Mouse (Mus musculus) embryonic fibroblast, embryonic 13.5 days (primary cell): Measurements from ENCODE around the gene Tiam1.

Experiments
- CTCF ChIP-seq: IDR thresholded peaks from 2 replicates; pipeline ENCODE4 v1.5.1; 2011; ENCODE audit warnings: mild to moderate bottlenecking, control low read depth, low read length, moderate library complexity, borderline replicate concordance; ENCODE audit not compliant: insufficient read depth
- POLR2A ChIP-seq: IDR thresholded peaks from 2 replicates; pipeline ENCODE4 v1.6.1; 2011; ENCODE audit warnings: low read depth, mild to moderate bottlenecking, control low read depth, low read length, moderate library complexity

DNA sequence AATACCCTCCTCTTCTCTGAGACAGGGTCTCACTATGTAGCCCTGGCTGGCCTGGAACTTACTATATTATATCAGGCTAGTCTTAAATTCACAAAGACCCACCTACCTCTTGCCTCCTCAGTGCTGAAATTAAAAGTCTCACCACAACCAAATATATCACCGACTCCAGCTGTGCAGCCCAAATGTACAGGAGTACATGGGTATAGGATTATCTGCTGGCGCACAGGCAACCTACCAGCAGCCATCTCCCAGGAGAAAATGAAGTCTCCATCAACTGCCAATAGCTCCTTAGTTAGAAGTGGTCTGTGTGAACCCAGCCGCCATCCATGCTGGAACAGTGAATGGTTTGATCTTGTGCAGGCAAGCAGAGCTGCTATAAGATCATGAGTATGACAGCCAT lies 34.8 kb upstream of the Tiam1 start:
- TF ChIP-seq POLR2A: no peak
- no peak for TF ChIP-seq CTCF
